Mouse (Mus musculus): ENCODE measurements around the gene Prrx1. TPM values are rescaled to one million over a fixed set of nuclear protein-coding genes. Genes with fewer than 3 reads are reported as not detected.

Gene Prrx1
- total RNA-seq, 2 experiments from 2014 or later, result 5.9 to 7.1 TPM

- no peak for DNase-seq (ENCODE audit: low spot score in 2 of 2)
Observed at GRCm38 (mm10) chr1:163273132-163273531, 40.4 kb downstream of the Prrx1 start.

GRCm38 (mm10) chr1:163266853-163267538, 46.5 kb downstream of the Prrx1 start:
- DNase-seq (ENCODE audit: low spot score in 2 of 2), result no peak

GRCm38 (mm10) chr1:163257298-163257697, 56.2 kb downstream of the Prrx1 start:
- peak in 1 of 2 experiments; percentile 57 for DNase-seq (ENCODE audit: low spot score in 2 of 2)

GRCm38 (mm10) chr1:163255884-163256283, 57.6 kb downstream of the Prrx1 start:
- DNase-seq (ENCODE audit: low spot score in 2 of 2), result peak in 1 of 2 experiments; percentile 53

GRCm38 (mm10) chr1:163252796-163253195, 60.7 kb downstream of the Prrx1 start:
- DNase-seq (ENCODE audit: low spot score in 2 of 2), result no peak

GRCm38 (mm10) chr1:163252331-163252730, 61.2 kb downstream of the Prrx1 start:
- DNase-seq (ENCODE audit: low spot score in 2 of 2), result peak in 1 of 2 experiments; percentile 30

- DNase-seq (ENCODE audit: low spot score in 2 of 2), result no peak
Observed at GRCm38 (mm10) chr1:163251766-163252165, 61.7 kb downstream of the Prrx1 start.

- DNase-seq (ENCODE audit: low spot score in 2 of 2), result no peak
Observed at GRCm38 (mm10) chr1:163238950-163239349, 74.6 kb downstream of the Prrx1 start.

GRCm38 (mm10) chr1:163231230-163231629, 82.3 kb downstream of the Prrx1 start:
- DNase-seq (ENCODE audit: low spot score in 2 of 2), result no peak

GRCm38 (mm10) chr1:163226271-163226670, 87.2 kb downstream of the Prrx1 start:
- DNase-seq (ENCODE audit: low spot score in 2 of 2), result no peak

GRCm38 (mm10) chr1:163221767-163222166, 91.7 kb downstream of the Prrx1 start:
- peak in 1 of 2 experiments; percentile 6 for DNase-seq (ENCODE audit: low spot score in 2 of 2)

- no peak for DNase-seq (ENCODE audit: low spot score in 2 of 2)
Observed at GRCm38 (mm10) chr1:163208919-163209867, 104.3 kb downstream of the Prrx1 start.

- no peak for DNase-seq (ENCODE audit: low spot score in 2 of 2)
Observed at GRCm38 (mm10) chr1:163198767-163199166, 114.7 kb downstream of the Prrx1 start.

GRCm38 (mm10) chr1:163198059-163198458, 115.5 kb downstream of the Prrx1 start:
- no peak for DNase-seq (ENCODE audit: low spot score in 2 of 2)

Other genes starting within 250 kb of the Prrx1 start
- gene Mroh9, start 228.0 kb downstream of the Prrx1 start, total RNA-seq (2021), result not detected
- 10 to 100 TPM; 10.8 to 13.2 TPM for gene Gorab, start 90.0 kb upstream of the Prrx1 start, total RNA-seq (2021)